Mouse (Mus musculus): ENCODE results near the gene Sardh. TPM values are rescaled to one million over a fixed set of nuclear protein-coding genes. Genes with fewer than 3 reads are reported as not detected.

Gene Sardh
- polyA plus RNA-seq, 1 experiment from 2014 or later, result 19.8 TPM

- Histone ChIP-seq H3K4me1 (ENCODE audit: control insufficient read depth, insufficient read depth, low read length) (peaks cover 12% of the 10 kb centered on the region), H3K4me3 (replicated peaks; ENCODE audit: low read length) (no peak overlapping the region), H3K9me3 (replicated peaks; ENCODE audit: control insufficient read depth, low read length) (no peaks in the 10 kb centered on the region), H3K27me3 (ENCODE audit: control insufficient read depth, insufficient read depth, low read length) (no peaks in the 10 kb centered on the region), H3K36me3 (ENCODE audit: control insufficient read depth, insufficient read depth, low read length) (no peaks in the 10 kb centered on the region), H3K4me2 (ENCODE audit: low read depth, low read length) (no peak overlapping the region), H3K9ac (ENCODE audit: low read length) (no peak overlapping the region), H3K27ac (ENCODE audit: low read length) (no peak overlapping the region)
- ATAC-seq (ENCODE audit: insufficient read depth, low FRiP score), result no peak
- 84% methylated on average over 2 of the region's 2 CpGs for WGBS
Observed at GRCm38 (mm10) chr2:27166074-27166473, 82.1 kb downstream of the Sardh start.

- Histone ChIP-seq H3K4me2 (ENCODE audit: low read depth, low read length) (no peak within 1 kb of the TSS), H3K27ac (ENCODE audit: low read length) (no peak within 1 kb of the TSS), H3K27me3 (ENCODE audit: control insufficient read depth, insufficient read depth, low read length) (no peaks in the 10 kb centered on the region), H3K4me1 (ENCODE audit: control insufficient read depth, insufficient read depth, low read length) (peaks cover 12% of the 10 kb centered on the region), H3K36me3 (ENCODE audit: control insufficient read depth, insufficient read depth, low read length) (no peaks in the 10 kb centered on the region), H3K9ac (ENCODE audit: low read length) (no peak within 1 kb of the TSS), H3K9me3 (replicated peaks; ENCODE audit: control insufficient read depth, low read length) (no peaks in the 10 kb centered on the region), H3K4me3 (replicated peaks; ENCODE audit: low read length) (no peak within 1 kb of the TSS)
- 81% methylated on average over 12 of the region's 12 CpGs for WGBS
- ATAC-seq (ENCODE audit: insufficient read depth, low FRiP score), result no peak
Observed at GRCm38 (mm10) chr2:27164796-27165590, 83.1 kb downstream of the Sardh start, which contains the start of gene Dbh. Dbh (plus strand) TSS chr2:27165233.

GRCm38 (mm10) chr2:27163851-27164250 is 84.3 kb downstream of the Sardh start:
- ATAC-seq (ENCODE audit: insufficient read depth, low FRiP score), result no peak
- Histone ChIP-seq H3K4me2 (ENCODE audit: low read depth, low read length) (no peak overlapping the region), H3K9me3 (replicated peaks; ENCODE audit: control insufficient read depth, low read length) (no peaks in the 10 kb centered on the region), H3K9ac (ENCODE audit: low read length) (no peak overlapping the region), H3K4me1 (ENCODE audit: control insufficient read depth, insufficient read depth, low read length) (peaks cover 12% of the 10 kb centered on the region), H3K36me3 (ENCODE audit: control insufficient read depth, insufficient read depth, low read length) (no peaks in the 10 kb centered on the region), H3K4me3 (replicated peaks; ENCODE audit: low read length) (no peak overlapping the region), H3K27me3 (ENCODE audit: control insufficient read depth, insufficient read depth, low read length) (no peaks in the 10 kb centered on the region), H3K27ac (ENCODE audit: low read length) (no peak overlapping the region)
- 51% methylated on average over 5 of the region's 5 CpGs for WGBS

- Histone ChIP-seq H3K4me2 (ENCODE audit: low read depth, low read length) (no peak overlapping the region), H3K4me3 (replicated peaks; ENCODE audit: low read length) (no peak overlapping the region), H3K9me3 (replicated peaks; ENCODE audit: control insufficient read depth, low read length) (no peaks in the 10 kb centered on the region), H3K9ac (ENCODE audit: low read length) (no peak overlapping the region), H3K27me3 (ENCODE audit: control insufficient read depth, insufficient read depth, low read length) (no peaks in the 10 kb centered on the region), H3K36me3 (ENCODE audit: control insufficient read depth, insufficient read depth, low read length) (no peaks in the 10 kb centered on the region), H3K4me1 (ENCODE audit: control insufficient read depth, insufficient read depth, low read length) (peaks cover 12% of the 10 kb centered on the region), H3K27ac (ENCODE audit: low read length) (no peak overlapping the region)
- WGBS, result 65% methylated on average over 11 of the region's 11 CpGs
- no peak for ATAC-seq (ENCODE audit: insufficient read depth, low FRiP score)
Observed at GRCm38 (mm10) chr2:27162656-27163055, 85.5 kb downstream of the Sardh start.

- no peaks in the 10 kb centered on the region for H3K9me3 ChIP-seq (replicated peaks; ENCODE audit: control insufficient read depth, low read length)
- 94% methylated on average over 2 of the region's 2 CpGs for WGBS
- no peak overlapping the region for H3K4me3 ChIP-seq (replicated peaks; ENCODE audit: low read length)
- H3K27me3 ChIP-seq (ENCODE audit: control insufficient read depth, insufficient read depth, low read length), result no peaks in the 10 kb centered on the region
- no peaks in the 10 kb centered on the region for H3K36me3 ChIP-seq (ENCODE audit: control insufficient read depth, insufficient read depth, low read length)
- H3K9ac ChIP-seq (ENCODE audit: low read length), result no peak overlapping the region
- no peak overlapping the region for H3K4me2 ChIP-seq (ENCODE audit: low read depth, low read length)
- peaks cover 2% of the 10 kb centered on the region; the same call in 1 of the 2 replicates for H3K4me1 ChIP-seq (ENCODE audit: control insufficient read depth, insufficient read depth, low read length)
- ATAC-seq (ENCODE audit: insufficient read depth, low FRiP score), result no peak
- no peak overlapping the region for H3K27ac ChIP-seq (ENCODE audit: low read length)
Observed at GRCm38 (mm10) chr2:27161526-27161925, 86.6 kb downstream of the Sardh start.

DNA sequence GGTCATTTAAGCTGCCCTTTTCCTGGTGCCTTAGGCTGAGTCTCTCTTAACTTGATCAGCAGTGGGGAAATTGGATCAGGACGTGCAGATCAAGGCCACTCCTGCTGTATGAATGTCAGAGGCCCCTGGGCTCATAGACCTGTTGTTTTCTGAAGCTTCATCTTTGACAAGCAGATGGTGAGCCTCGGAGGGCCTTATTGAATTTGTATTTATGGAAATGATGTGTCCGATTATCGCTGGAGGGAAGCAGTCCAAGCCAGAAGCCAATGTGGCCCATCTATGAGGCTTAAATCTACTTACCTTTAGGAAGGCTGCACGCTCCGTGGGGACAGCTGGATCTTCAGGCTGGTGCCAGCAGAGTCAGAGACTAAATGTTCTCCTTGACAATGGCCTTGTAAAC is 91.5 kb downstream of the Sardh start:
- H3K4me1 ChIP-seq (ENCODE audit: control insufficient read depth, insufficient read depth, low read length), result peaks cover 5% of the 10 kb centered on the region; the same call in 1 of the 2 replicates
- H3K9ac ChIP-seq (ENCODE audit: low read length), result no peak overlapping the region
- no peak overlapping the region for H3K4me2 ChIP-seq (ENCODE audit: low read depth, low read length)
- no peak overlapping the region for H3K27ac ChIP-seq (ENCODE audit: low read length)
- no peaks in the 10 kb centered on the region for H3K9me3 ChIP-seq (replicated peaks; ENCODE audit: control insufficient read depth, low read length)
- WGBS, result 78% methylated on average over 6 of the region's 6 CpGs
- no peak overlapping the region for H3K4me3 ChIP-seq (replicated peaks; ENCODE audit: low read length)
- no peak for ATAC-seq (ENCODE audit: insufficient read depth, low FRiP score)
- H3K27me3 ChIP-seq (ENCODE audit: control insufficient read depth, insufficient read depth, low read length), result no peaks in the 10 kb centered on the region
- H3K36me3 ChIP-seq (ENCODE audit: control insufficient read depth, insufficient read depth, low read length), result no peaks in the 10 kb centered on the region

DNA sequence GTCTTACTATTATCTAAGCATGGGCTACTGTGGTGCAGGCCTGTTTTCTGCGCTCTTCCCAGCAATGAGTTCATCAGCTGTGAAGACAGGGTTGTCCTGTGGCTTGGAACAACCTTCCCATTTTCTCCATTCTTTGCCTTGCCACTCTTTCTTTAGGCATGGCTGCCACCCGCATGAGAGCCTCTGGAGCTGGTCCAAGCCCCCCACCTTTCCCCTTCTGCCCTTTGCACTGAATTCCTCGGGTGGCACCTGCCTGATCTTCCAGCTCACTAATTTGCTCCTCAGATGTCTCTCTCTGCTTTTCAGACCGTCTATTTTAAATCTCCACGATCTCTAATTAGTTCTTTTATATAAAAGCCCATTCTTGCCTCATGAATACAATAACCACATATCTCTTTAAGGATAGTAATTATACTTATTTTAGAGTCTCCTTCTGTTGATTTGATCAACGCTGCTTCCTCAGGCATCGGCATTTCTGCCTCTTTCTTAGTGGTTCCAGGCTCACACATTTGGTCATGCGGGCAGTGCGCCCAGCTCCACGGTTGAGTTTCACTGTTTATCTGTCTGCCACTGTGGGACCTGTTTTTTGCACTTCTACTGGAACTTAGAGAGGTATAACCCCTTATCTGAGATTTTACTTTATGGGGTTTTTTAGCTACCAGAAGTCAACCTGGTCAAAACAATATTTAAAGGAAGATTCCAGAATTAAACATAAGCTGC is 93.5 kb downstream of the Sardh start:
- Histone ChIP-seq H3K4me2 (ENCODE audit: low read depth, low read length) (no peak overlapping the region), H3K4me3 (replicated peaks; ENCODE audit: low read length) (no peak overlapping the region), H3K4me1 (ENCODE audit: control insufficient read depth, insufficient read depth, low read length) (peaks cover 5% of the 10 kb centered on the region; the same call in 1 of the 2 replicates), H3K27me3 (ENCODE audit: control insufficient read depth, insufficient read depth, low read length) (no peaks in the 10 kb centered on the region), H3K36me3 (ENCODE audit: control insufficient read depth, insufficient read depth, low read length) (no peaks in the 10 kb centered on the region), H3K9ac (ENCODE audit: low read length) (no peak overlapping the region), H3K9me3 (replicated peaks; ENCODE audit: control insufficient read depth, low read length) (no peaks in the 10 kb centered on the region), H3K27ac (ENCODE audit: low read length) (no peak overlapping the region)
- 77% methylated on average over 10 of the region's 10 CpGs for WGBS
- ATAC-seq (ENCODE audit: insufficient read depth, low FRiP score), result no peak

DNA sequence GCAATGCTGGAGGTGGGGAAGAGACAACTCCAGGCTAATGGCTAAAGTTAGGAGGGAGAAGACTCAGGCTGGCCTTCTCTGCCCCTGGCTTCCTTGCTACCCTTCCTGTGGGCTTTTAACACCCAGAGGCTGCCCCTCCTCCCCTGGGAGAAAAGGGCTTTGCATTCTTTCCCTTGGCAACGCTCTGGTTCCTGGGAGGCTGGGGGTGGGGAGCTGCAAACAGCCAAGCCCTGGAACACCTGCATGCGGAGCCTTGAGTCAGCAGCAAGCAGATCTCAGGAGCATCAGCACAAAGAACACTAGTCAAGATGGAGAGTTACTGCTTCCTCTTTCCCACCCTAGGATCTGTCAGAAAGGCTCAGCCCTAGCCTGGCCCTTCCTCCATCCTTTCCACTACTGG is 98.7 kb downstream of the Sardh start:
- Histone ChIP-seq H3K4me1 (ENCODE audit: control insufficient read depth, insufficient read depth, low read length) (peaks cover 5% of the 10 kb centered on the region; the same call in 1 of the 2 replicates), H3K4me3 (replicated peaks; ENCODE audit: low read length) (no peak overlapping the region), H3K9ac (ENCODE audit: low read length) (no peak overlapping the region), H3K27ac (ENCODE audit: low read length) (no peak overlapping the region), H3K9me3 (replicated peaks; ENCODE audit: control insufficient read depth, low read length) (no peaks in the 10 kb centered on the region), H3K36me3 (ENCODE audit: control insufficient read depth, insufficient read depth, low read length) (no peaks in the 10 kb centered on the region), H3K27me3 (ENCODE audit: control insufficient read depth, insufficient read depth, low read length) (no peaks in the 10 kb centered on the region), H3K4me2 (ENCODE audit: low read depth, low read length) (no peak overlapping the region)
- ATAC-seq (ENCODE audit: insufficient read depth, low FRiP score), result no peak
- 6% methylated on average over 2 of the region's 2 CpGs for WGBS

DNA sequence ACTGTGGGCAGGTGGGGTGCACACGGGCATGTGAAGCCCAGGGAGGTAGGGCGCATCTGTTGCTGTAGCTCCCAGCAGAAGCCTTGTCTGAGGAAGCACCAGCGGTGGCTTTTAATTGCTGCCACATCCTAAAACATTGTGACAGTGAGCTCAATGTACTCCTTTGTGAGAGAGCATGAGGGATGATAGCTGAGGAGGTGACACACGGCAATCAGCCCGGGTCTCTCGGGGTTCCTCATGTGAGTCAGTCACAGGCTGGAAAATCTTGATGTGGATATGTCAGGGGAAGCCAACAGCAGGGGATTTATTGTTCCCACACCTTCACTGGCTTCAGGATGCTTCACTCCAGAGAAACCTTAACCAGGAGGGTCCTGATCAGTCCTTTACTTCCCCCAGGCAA is 101.3 kb downstream of the Sardh start:
- H3K4me3 ChIP-seq (replicated peaks; ENCODE audit: low read length), result no peak overlapping the region
- WGBS, result 81% methylated on average over 6 of the region's 6 CpGs
- peaks cover 10% of the 10 kb centered on the region for H3K27me3 ChIP-seq (ENCODE audit: control insufficient read depth, insufficient read depth, low read length)
- H3K36me3 ChIP-seq (ENCODE audit: control insufficient read depth, insufficient read depth, low read length), result no peaks in the 10 kb centered on the region
- no peak overlapping the region for H3K9ac ChIP-seq (ENCODE audit: low read length)
- no peak overlapping the region for H3K4me2 ChIP-seq (ENCODE audit: low read depth, low read length)
- H3K9me3 ChIP-seq (replicated peaks; ENCODE audit: control insufficient read depth, low read length), result no peaks in the 10 kb centered on the region
- ATAC-seq (ENCODE audit: insufficient read depth, low FRiP score), result no peak
- H3K4me1 ChIP-seq (ENCODE audit: control insufficient read depth, insufficient read depth, low read length), result 0 out of 2 replicates have a peak, but pooled peaks cover 3% of the 10 kb centered on the region
- no peak overlapping the region for H3K27ac ChIP-seq (ENCODE audit: low read length)

Measured in stomach, embryonic 16.5 days (tissue).